Mouse (Mus musculus) stomach, embryonic 14.5 days (tissue): ENCODE measurements around the gene Pfpl. TPM values are rescaled to one million over a fixed set of nuclear protein-coding genes. Genes with fewer than 3 reads are reported as not detected.

Experiments used
- ATAC-seq: fragments of 200-750 bp; cut with Nextera tagmentation; 2 replicates; pipeline ENCODE4 v1.8.0; 2017; ENCODE audit warnings: low read depth, moderate TSS enrichment; ENCODE audit not compliant: insufficient number of reproducible peaks, insufficient read depth, low FRiP score
- H3K27ac ChIP-seq: fragments of 300-500 bp; sonication (generic); 2 replicates; pipeline ENCODE4 v1.5.1; 2014; ENCODE audit warnings: mild to moderate bottlenecking, low read length, moderate library complexity, mixed read lengths
- H3K27me3 ChIP-seq: fragments of 300-500 bp; sonication (generic); 2 replicates; pipeline ENCODE4 v1.6.1; 2014; ENCODE audit warnings: low read length, control low read depth, mixed read lengths; ENCODE audit not compliant: control insufficient read depth, insufficient read depth
- H3K36me3 ChIP-seq: fragments of 300-500 bp; sonication (generic); 2 replicates; pipeline ENCODE4 v1.6.1; 2014; ENCODE audit warnings: mild to moderate bottlenecking, control low read depth, low read length, moderate library complexity, mixed read lengths; ENCODE audit not compliant: control insufficient read depth, insufficient read depth
- H3K4me1 ChIP-seq: fragments of 300-500 bp; sonication (generic); 2 replicates; pipeline ENCODE4 v1.6.1; 2014; ENCODE audit warnings: low read length, control low read depth, mixed read lengths; ENCODE audit not compliant: control insufficient read depth, insufficient read depth
- H3K4me2 ChIP-seq: fragments of 300-500 bp; sonication (generic); replicated peaks from 2 replicates; pipeline ENCODE4 v1.6.1; 2014; ENCODE audit warnings: low read depth, low read length, control low read depth
- H3K4me3 ChIP-seq: fragments of 300-500 bp; sonication (generic); 2 replicates; pipeline ENCODE4 v1.5.1; 2014; ENCODE audit warnings: low read depth, low read length, control low read depth
- H3K9ac ChIP-seq: fragments of 300-500 bp; sonication (generic); replicated peaks from 2 replicates; pipeline ENCODE4 v1.6.1; 2014; ENCODE audit warnings: low read depth, mild to moderate bottlenecking, control low read depth, low read length, moderate library complexity, mixed read lengths
- H3K9me3 ChIP-seq: fragments of 300-500 bp; sonication (generic); 2 replicates; pipeline ENCODE4 v1.6.1; 2016; ENCODE audit warnings: low read depth, low read length, control low read depth; ENCODE audit not compliant: control insufficient read depth
- WGBS: fragments of 180-500 bp; shearing (Covaris S2); extraction: QIAGEN DNeasy Blood & Tissue Kit; methylation state at CpG from one replicate; pipeline ENCODE4 v1.1.7; 2014; 5-methylcytosine and 5-hydroxymethylcytosine counted together
- polyA plus RNA-seq: library from polyadenylated mRNA; unstranded; fragments of >200 nt; fragmentation: Nextera tagmentation; extraction: Ambion mirVana; gene quantifications from 2 replicates; pipeline ENCODE4 v1.2.1, GENCODE M21; 2014

The Pfpl gene
- polyA plus RNA-seq, 1 experiment from 2014 or later: not detected

GRCm38 (mm10) chr19:12460282-12461249, 32.9 kb downstream of the Pfpl start, which contains the start of gene Mpeg1:
Gene Mpeg1, plus strand, starts transcription at chr19:12460779.
- H3K36me3 ChIP-seq: no peaks in the 10 kb centered on the region
- peaks cover 4% of the 10 kb centered on the region for H3K4me1 ChIP-seq
- no peaks in the 10 kb centered on the region for H3K9me3 ChIP-seq
- H3K9ac ChIP-seq: no peak within 1 kb of the TSS
- no peak within 1 kb of the TSS for H3K4me2 ChIP-seq
- H3K27ac ChIP-seq: no peak within 1 kb of the TSS
- H3K4me3 ChIP-seq: no peak within 1 kb of the TSS
- no peaks in the 10 kb centered on the region for H3K27me3 ChIP-seq
- 67% methylated on average over 11 of the region's 11 CpGs for WGBS
- ATAC-seq: no peak

DNA sequence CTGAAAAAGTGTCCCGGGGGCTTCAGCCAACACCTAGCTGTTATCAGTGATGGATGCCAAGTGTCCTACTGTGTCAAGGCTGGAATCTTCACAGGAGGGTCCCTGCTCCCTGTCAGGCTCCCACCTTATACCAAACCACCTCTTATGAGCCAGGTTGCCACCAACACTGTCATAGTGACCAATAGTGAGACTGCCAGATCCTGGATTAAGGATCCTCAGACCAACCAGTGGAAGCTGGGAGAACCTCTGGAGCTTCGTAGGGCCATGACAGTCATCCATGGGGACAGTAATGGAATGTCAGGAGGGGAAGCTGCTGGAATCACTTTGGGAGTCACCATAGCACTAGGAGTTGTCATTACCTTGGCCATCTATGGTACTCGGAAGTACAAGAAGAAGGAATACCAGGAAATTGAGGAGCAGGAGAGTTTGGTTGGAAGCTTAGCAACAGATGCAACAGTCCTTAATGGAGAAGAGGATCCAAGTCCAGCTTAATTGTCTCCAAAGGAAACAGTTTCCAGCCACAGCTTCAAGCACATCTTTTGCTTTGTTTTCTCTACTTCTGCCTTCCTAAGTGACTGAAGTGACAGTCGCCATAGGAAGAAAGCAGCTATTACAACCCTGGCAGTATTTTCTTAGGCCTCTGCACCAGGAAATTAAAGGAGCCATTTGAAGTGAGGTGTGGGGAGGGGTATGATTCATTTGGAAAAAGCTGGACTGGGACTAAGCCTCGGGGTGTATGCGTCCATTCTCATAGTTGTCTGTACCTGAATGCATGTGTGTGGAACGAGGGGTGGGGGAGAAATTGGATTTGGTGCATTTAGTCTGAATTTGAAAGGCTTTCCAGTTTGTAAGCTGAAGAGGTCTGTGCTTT, 35.4 kb downstream of the Pfpl start:
- ATAC-seq: peak; percentile 35; the same call in 1 of the 2 replicates
- no peaks in the 10 kb centered on the region for H3K36me3 ChIP-seq
- H3K4me2 ChIP-seq: no peak overlapping the region
- 73% methylated on average over 7 of the region's 7 CpGs for WGBS
- H3K9ac ChIP-seq: no peak overlapping the region
- no peaks in the 10 kb centered on the region for H3K9me3 ChIP-seq
- no peaks in the 10 kb centered on the region for H3K27me3 ChIP-seq
- peak overlapping the region; percentile 48; the same call in 1 of the 2 replicates for H3K27ac ChIP-seq
- H3K4me3 ChIP-seq: no peak overlapping the region
- H3K4me1 ChIP-seq: peaks cover 4% of the 10 kb centered on the region

DNA sequence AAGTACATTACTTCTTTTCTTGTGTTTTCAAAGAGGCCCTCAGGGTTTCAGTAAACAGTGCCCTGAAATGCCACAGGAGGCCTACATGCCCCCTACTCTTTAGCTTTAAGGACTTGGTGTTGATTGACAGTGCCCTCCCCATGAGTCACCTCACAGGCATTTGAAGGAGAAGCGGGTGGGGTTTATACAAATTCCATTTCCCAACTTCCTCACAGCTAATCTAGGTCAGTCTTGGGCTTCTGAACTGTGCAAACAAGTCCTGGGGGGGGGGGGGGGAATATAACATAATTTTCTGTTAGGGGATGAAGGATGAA, 36.0 kb downstream of the Pfpl start:
- no peak overlapping the region for H3K4me2 ChIP-seq
- H3K27me3 ChIP-seq: no peaks in the 10 kb centered on the region
- no peaks in the 10 kb centered on the region for H3K9me3 ChIP-seq
- H3K4me1 ChIP-seq: peaks cover 4% of the 10 kb centered on the region
- peak; percentile 80 for ATAC-seq
- H3K4me3 ChIP-seq: no peak overlapping the region
- H3K9ac ChIP-seq: no peak overlapping the region
- peak overlapping the region; percentile 48; the same call in 1 of the 2 replicates for H3K27ac ChIP-seq
- WGBS: 18% methylated on average over 1 of the region's 1 CpGs
- no peaks in the 10 kb centered on the region for H3K36me3 ChIP-seq

GRCm38 (mm10) chr19:12464127-12464526, 36.4 kb downstream of the Pfpl start:
- Histone ChIP-seq H3K9ac (no peak overlapping the region), H3K27ac (peak overlapping the region; percentile 41; the same call in 1 of the 2 replicates), H3K4me3 (no peak overlapping the region), H3K36me3 (peaks cover 4% of the 10 kb centered on the region), H3K27me3 (no peaks in the 10 kb centered on the region), H3K4me1 (peaks cover 4% of the 10 kb centered on the region), H3K4me2 (no peak overlapping the region), H3K9me3 (no peaks in the 10 kb centered on the region)
- no peak for ATAC-seq
- 64% methylated on average over 5 of the region's 5 CpGs for WGBS

GRCm38 (mm10) chr19:12464674-12465073, 37.0 kb downstream of the Pfpl start:
- 81% methylated on average over 4 of the region's 4 CpGs for WGBS
- Histone ChIP-seq H3K9ac (no peak overlapping the region), H3K9me3 (no peaks in the 10 kb centered on the region), H3K27me3 (no peaks in the 10 kb centered on the region), H3K27ac (no peak overlapping the region; the same call in 1 of the 2 replicates), H3K4me1 (peaks cover 4% of the 10 kb centered on the region), H3K36me3 (peaks cover 9% of the 10 kb centered on the region), H3K4me2 (no peak overlapping the region), H3K4me3 (no peak overlapping the region)
- no peak for ATAC-seq

GRCm38 (mm10) chr19:12465530-12466144, 37.9 kb downstream of the Pfpl start:
- Histone ChIP-seq H3K27ac (no peak overlapping the region), H3K36me3 (peaks cover 10% of the 10 kb centered on the region), H3K4me1 (peaks cover 4% of the 10 kb centered on the region), H3K9ac (no peak overlapping the region), H3K27me3 (no peaks in the 10 kb centered on the region), H3K4me3 (no peak overlapping the region), H3K4me2 (no peak overlapping the region), H3K9me3 (no peaks in the 10 kb centered on the region)
- WGBS: 94% methylated on average over 10 of the region's 10 CpGs
- ATAC-seq: no peak

GRCm38 (mm10) chr19:12466204-12466603, 38.5 kb downstream of the Pfpl start:
- WGBS: 36% methylated on average over 7 of the region's 7 CpGs
- H3K36me3 ChIP-seq: peaks cover 10% of the 10 kb centered on the region
- no peak overlapping the region for H3K4me3 ChIP-seq
- no peak overlapping the region for H3K27ac ChIP-seq
- no peaks in the 10 kb centered on the region for H3K27me3 ChIP-seq
- H3K9ac ChIP-seq: no peak overlapping the region
- no peak overlapping the region for H3K4me2 ChIP-seq
- H3K4me1 ChIP-seq: peaks cover 4% of the 10 kb centered on the region; the same call in 1 of the 2 replicates
- ATAC-seq: no peak; the same call in 1 of the 2 replicates
- no peaks in the 10 kb centered on the region for H3K9me3 ChIP-seq

DNA sequence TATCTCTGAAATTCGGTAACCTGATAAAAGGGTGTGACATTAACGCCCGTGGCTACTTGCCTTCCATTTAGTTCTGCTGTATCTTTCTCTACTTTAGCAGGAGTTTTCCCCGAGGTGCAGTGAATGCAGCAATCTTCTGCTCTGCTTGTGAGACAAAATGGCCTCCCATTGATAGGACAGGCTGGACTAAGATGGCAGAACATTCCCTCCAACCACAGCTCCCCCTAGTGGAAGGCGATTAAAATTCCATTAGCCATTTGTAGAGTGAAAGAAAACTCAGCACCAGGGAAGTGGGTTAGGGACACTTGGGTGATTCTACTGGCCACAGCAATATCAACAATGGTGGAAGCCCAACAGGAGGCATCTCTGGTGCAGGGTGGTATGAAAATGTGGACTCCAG, 39.7 kb downstream of the Pfpl start:
- 84% methylated on average over 5 of the region's 5 CpGs for whole genome bisulfite sequencing
- Histone ChIP-seq H3K4me1 (peaks cover 4% of the 10 kb centered on the region; the same call in 1 of the 2 replicates), H3K4me3 (no peak overlapping the region), H3K9ac (no peak overlapping the region), H3K27me3 (no peaks in the 10 kb centered on the region), H3K27ac (no peak overlapping the region), H3K9me3 (no peaks in the 10 kb centered on the region), H3K36me3 (peaks cover 15% of the 10 kb centered on the region), H3K4me2 (no peak overlapping the region)
- ATAC-seq: no peak
